Mouse (Mus musculus): Measurements from ENCODE around the gene Angel1.

Angel1 gene

GRCm38 (mm10) chr12:86726120-86726640, at the start of gene Angel1:
Angel1 (minus strand) TSS chr12:86726460.
- DNase-seq (ENCODE audit: low spot score) = peak; percentile 97

GRCm38 (mm10) chr12:86775561-86776280, 49.5 kb upstream of the Angel1 start:
- DNase-seq (ENCODE audit: low spot score) = peak; percentile 75

- no peak for DNase-seq (ENCODE audit: low spot score)
Measured at GRCm38 (mm10) chr12:86772551-86772950, 46.3 kb upstream of the Angel1 start.

GRCm38 (mm10) chr12:86771823-86772427, 45.7 kb upstream of the Angel1 start:
- peak; percentile 94 for DNase-seq (ENCODE audit: low spot score)

GRCm38 (mm10) chr12:86770927-86771326, 44.7 kb upstream of the Angel1 start:
- DNase-seq (ENCODE audit: low spot score) = no peak

GRCm38 (mm10) chr12:86770261-86770670, 44.0 kb upstream of the Angel1 start:
- peak; percentile 94 for DNase-seq (ENCODE audit: low spot score)

GRCm38 (mm10) chr12:86769819-86770218, 43.6 kb upstream of the Angel1 start:
- no peak for DNase-seq (ENCODE audit: low spot score)

- peak; percentile 87 for DNase-seq (ENCODE audit: low spot score)
Measured at GRCm38 (mm10) chr12:86768986-86769580, 42.8 kb upstream of the Angel1 start.

- peak; percentile 59 for DNase-seq (ENCODE audit: low spot score)
Measured at GRCm38 (mm10) chr12:86767868-86768631, 41.8 kb upstream of the Angel1 start.

GRCm38 (mm10) chr12:86766467-86766866, 40.2 kb upstream of the Angel1 start:
- DNase-seq (ENCODE audit: low spot score) = no peak

- no peak for DNase-seq (ENCODE audit: low spot score)
Measured at GRCm38 (mm10) chr12:86764060-86764459, 37.8 kb upstream of the Angel1 start.

- DNase-seq (ENCODE audit: low spot score) = no peak
Measured at GRCm38 (mm10) chr12:86761036-86761435, 34.8 kb upstream of the Angel1 start.

- no peak for DNase-seq (ENCODE audit: low spot score)
Measured at GRCm38 (mm10) chr12:86734319-86734810, 8.1 kb upstream of the Angel1 start, which contains the start of gene Lrrc74a. Lrrc74a (plus strand) TSS chr12:86734369.

- DNase-seq (ENCODE audit: low spot score) = no peak
Measured at GRCm38 (mm10) chr12:86725706-86726105, 554 bp downstream of the Angel1 start.

- DNase-seq (ENCODE audit: low spot score) = no peak
Measured at GRCm38 (mm10) chr12:86724300-86724699, 2.0 kb downstream of the Angel1 start.

- no peak for DNase-seq (ENCODE audit: low spot score)
Measured at GRCm38 (mm10) chr12:86721453-86721852, 4.8 kb downstream of the Angel1 start.

GRCm38 (mm10) chr12:86719961-86720639, 6.2 kb downstream of the Angel1 start:
- DNase-seq (ENCODE audit: low spot score) = no peak

- DNase-seq (ENCODE audit: low spot score) = no peak
Measured at GRCm38 (mm10) chr12:86716962-86717361, 9.3 kb downstream of the Angel1 start.

GRCm38 (mm10) chr12:86715401-86715800, 10.9 kb downstream of the Angel1 start:
- peak; percentile 55 for DNase-seq (ENCODE audit: low spot score)

- DNase-seq (ENCODE audit: low spot score) = no peak
Measured at GRCm38 (mm10) chr12:86714026-86714425, 12.2 kb downstream of the Angel1 start.

- no peak for DNase-seq (ENCODE audit: low spot score)
Measured at GRCm38 (mm10) chr12:86705843-86706242, 20.4 kb downstream of the Angel1 start.
